Mouse (Mus musculus) cerebellum, adult 8-10 months (tissue): ENCODE data around the gene Pik3ap1.

Source experiments
- DNase-seq: peaks from one replicate; pipeline ENCODE4 v3.0.0; 2022

Gene Pik3ap1

GRCm38 (mm10) chr19:41270151-41270727 lies 114.7 kb downstream of the Pik3ap1 start:
- DNase-seq: no peak

- DNase-seq: no peak
These were observed 118.5 kb downstream of the Pik3ap1 start for GRCm38 (mm10) chr19:41266251-41266901.

- peak; percentile 20 for DNase-seq
These were observed 120.5 kb downstream of the Pik3ap1 start for GRCm38 (mm10) chr19:41264331-41264799.

GRCm38 (mm10) chr19:41263630-41264295 lies 121.1 kb downstream of the Pik3ap1 start, which contains the start of gene Tm9sf3:
TSS of gene Tm9sf3 (minus strand) at chr19:41263997.
- peak; percentile 84 for DNase-seq

GRCm38 (mm10) chr19:41262712-41263629 lies 121.9 kb downstream of the Pik3ap1 start:
- peak; percentile 64 for DNase-seq

GRCm38 (mm10) chr19:41260736-41261135 lies 124.2 kb downstream of the Pik3ap1 start:
- no peak for DNase-seq

- no peak for DNase-seq
These were observed 125.6 kb downstream of the Pik3ap1 start for GRCm38 (mm10) chr19:41259256-41259655.

GRCm38 (mm10) chr19:41258707-41259106 lies 126.2 kb downstream of the Pik3ap1 start:
- DNase-seq: no peak

GRCm38 (mm10) chr19:41254584-41254983 lies 130.3 kb downstream of the Pik3ap1 start:
- no peak for DNase-seq

GRCm38 (mm10) chr19:41248968-41249367 lies 135.9 kb downstream of the Pik3ap1 start:
- no peak for DNase-seq

GRCm38 (mm10) chr19:41248271-41248670 lies 136.6 kb downstream of the Pik3ap1 start:
- no peak for DNase-seq

GRCm38 (mm10) chr19:41246271-41246670 lies 138.6 kb downstream of the Pik3ap1 start:
- no peak for DNase-seq

- peak; percentile 28 for DNase-seq
These were observed 140.3 kb downstream of the Pik3ap1 start for GRCm38 (mm10) chr19:41244581-41244980.

- no peak for DNase-seq
These were observed 142.9 kb downstream of the Pik3ap1 start for GRCm38 (mm10) chr19:41241997-41242396.

GRCm38 (mm10) chr19:41233698-41234097 lies 151.2 kb downstream of the Pik3ap1 start:
- DNase-seq: no peak
